Mouse (Mus musculus) bone marrow, adult 2 months (tissue): ENCODE measurements around the gene Epb41.

Experiments used
- CTCF ChIP-seq: fragments of 200-500 bp; IDR thresholded peaks from 2 replicates; pipeline ENCODE4 v1.5.1; 2011; ENCODE audit warnings: low read length, control low read depth; ENCODE audit not compliant: control insufficient read depth, insufficient read depth
- POLR2A ChIP-seq: fragments of 200-500 bp; IDR thresholded peaks from 2 replicates; pipeline ENCODE4 v1.6.1; 2011; ENCODE audit warnings: low read depth, mild to moderate bottlenecking, control low read depth, low read length, borderline replicate concordance; ENCODE audit not compliant: control insufficient read depth

GRCm38 (mm10) chr4:132064550-132064949, 10.6 kb downstream of the Epb41 start:
- no peak for TF ChIP-seq CTCF
- no peak for TF ChIP-seq POLR2A
